Mouse (Mus musculus) urinary bladder, postnatal 36 days (tissue): ENCODE measurements around the gene Ramp1.
A peak's percentile ranks its signal among the peaks of the same experiment; 100 is the strongest.

Experiments
- DNase-seq, 2 experiments: peaks; one replicate each; pipeline ENCODE4 v3.0.0; 2022; ENCODE audit warnings: low spot score in 2 of 2, mixed read lengths in 1 of 2

Gene Ramp1

GRCm38 (mm10) chr1:91179533-91180173 lies at the start of gene Ramp1:
Gene Ramp1, plus strand, starts transcription at chr1:91179822.
- peak; percentile 26 to 29 for DNase-seq

- DNase-seq: no peak
Measured at GRCm38 (mm10) chr1:91137036-91137435, 42.6 kb upstream of the Ramp1 start.

- DNase-seq: no peak
Measured at GRCm38 (mm10) chr1:91144813-91145212, 34.8 kb upstream of the Ramp1 start, which contains the start of gene Rbm44. Gene Rbm44, plus strand, starts transcription at chr1:91145089.

- DNase-seq: no peak
Measured at GRCm38 (mm10) chr1:91151509-91151908, 28.1 kb upstream of the Ramp1 start.

- no peak for DNase-seq
Measured at GRCm38 (mm10) chr1:91166798-91167197, 12.8 kb upstream of the Ramp1 start.

- DNase-seq: no peak
Measured at GRCm38 (mm10) chr1:91169157-91169556, 10.5 kb upstream of the Ramp1 start.

GRCm38 (mm10) chr1:91174796-91175195 lies 4.8 kb upstream of the Ramp1 start:
- DNase-seq: no peak

GRCm38 (mm10) chr1:91176026-91176425 lies 3.6 kb upstream of the Ramp1 start:
- DNase-seq: no peak

GRCm38 (mm10) chr1:91176871-91177270 lies 2.8 kb upstream of the Ramp1 start:
- DNase-seq: no peak

GRCm38 (mm10) chr1:91179086-91179485 lies 536 bp upstream of the Ramp1 start:
- DNase-seq: peak; percentile 59 to 74

GRCm38 (mm10) chr1:91180174-91180565 lies 548 bp downstream of the Ramp1 start:
- DNase-seq: no peak

GRCm38 (mm10) chr1:91180723-91181122 lies 1.1 kb downstream of the Ramp1 start:
- DNase-seq: no peak

GRCm38 (mm10) chr1:91181261-91181660 lies 1.6 kb downstream of the Ramp1 start:
- DNase-seq: no peak

GRCm38 (mm10) chr1:91181784-91182450 lies 2.3 kb downstream of the Ramp1 start:
- DNase-seq: no peak

GRCm38 (mm10) chr1:91183305-91183704 lies 3.7 kb downstream of the Ramp1 start:
- no peak for DNase-seq

- DNase-seq: no peak
Measured at GRCm38 (mm10) chr1:91186677-91187076, 7.1 kb downstream of the Ramp1 start.

GRCm38 (mm10) chr1:91187315-91187714 lies 7.7 kb downstream of the Ramp1 start:
- no peak for DNase-seq

- no peak for DNase-seq
Measured at GRCm38 (mm10) chr1:91187786-91188640, 8.4 kb downstream of the Ramp1 start.

- no peak for DNase-seq
Measured at GRCm38 (mm10) chr1:91188851-91189460, 9.3 kb downstream of the Ramp1 start.

- no peak for DNase-seq
Measured at GRCm38 (mm10) chr1:91192184-91192583, 12.6 kb downstream of the Ramp1 start.

- DNase-seq: no peak
Measured at GRCm38 (mm10) chr1:91193242-91193641, 13.6 kb downstream of the Ramp1 start.

GRCm38 (mm10) chr1:91193680-91194079 lies 14.1 kb downstream of the Ramp1 start:
- no peak for DNase-seq
